Mouse (Mus musculus) liver, embryonic 14.5 days (tissue): Measurements from ENCODE around the gene Adgrl3.

Source experiments
- CTCF ChIP-seq: IDR thresholded peaks from 2 replicates; pipeline ENCODE4 v1.5.1; 2016; ENCODE audit warnings: antibody characterized with exemption, low read depth, control low read depth
- EP300 ChIP-seq: IDR thresholded peaks from 2 replicates; pipeline ENCODE4 v1.6.1; 2016; ENCODE audit warnings: antibody characterized with exemption, low read depth

DNA sequence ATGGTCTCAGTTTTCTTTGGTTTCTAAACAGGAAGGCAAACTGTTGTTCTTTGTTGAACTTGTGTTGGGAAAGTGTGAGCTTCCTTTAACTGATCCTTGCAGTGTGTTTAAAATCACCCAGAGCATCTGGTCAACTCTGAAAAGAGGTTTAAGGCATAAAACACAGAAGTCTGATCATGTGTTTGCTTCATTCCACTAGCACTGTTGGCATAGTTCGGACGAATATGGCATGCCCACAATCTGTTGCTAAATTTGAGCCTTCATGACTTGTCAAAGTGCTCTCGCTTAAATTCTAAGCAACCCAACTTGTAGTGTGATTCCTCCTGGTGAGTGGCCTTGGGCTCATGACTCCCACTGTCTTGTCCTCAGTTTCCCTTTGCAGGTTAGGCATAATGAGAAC lies 249.8 kb downstream of the Adgrl3 start:
- TF ChIP-seq EP300 (no peak), CTCF (no peak)
